Mouse (Mus musculus): ENCODE results near the gene Hoxd10.

Hoxd10 gene

GRCm38 (mm10) chr2:74730331-74730730 is 38.6 kb downstream of the Hoxd10 start:
- no peak for DNase-seq (ENCODE audit: low spot score in 2 of 2)

GRCm38 (mm10) chr2:74731055-74731454 is 39.3 kb downstream of the Hoxd10 start:
- DNase-seq (ENCODE audit: low spot score in 2 of 2) = no peak

- DNase-seq (ENCODE audit: low spot score in 2 of 2) = no peak
Measured at GRCm38 (mm10) chr2:74731799-74732512, 40.2 kb downstream of the Hoxd10 start.

GRCm38 (mm10) chr2:74732513-74733316 is 41.0 kb downstream of the Hoxd10 start:
- DNase-seq (ENCODE audit: low spot score in 2 of 2) = no peak

GRCm38 (mm10) chr2:74733317-74733661 is 41.6 kb downstream of the Hoxd10 start:
- no peak for DNase-seq (ENCODE audit: low spot score in 2 of 2)

GRCm38 (mm10) chr2:74733765-74734164 is 42.0 kb downstream of the Hoxd10 start:
- DNase-seq (ENCODE audit: low spot score in 2 of 2) = no peak

- DNase-seq (ENCODE audit: low spot score in 2 of 2) = no peak
Measured at GRCm38 (mm10) chr2:74734451-74734850, 42.7 kb downstream of the Hoxd10 start.

- no peak for DNase-seq (ENCODE audit: low spot score in 2 of 2)
Measured at GRCm38 (mm10) chr2:74734996-74735811, 43.5 kb downstream of the Hoxd10 start.

- no peak for DNase-seq (ENCODE audit: low spot score in 2 of 2)
Measured at GRCm38 (mm10) chr2:74735851-74736687, 44.3 kb downstream of the Hoxd10 start.

GRCm38 (mm10) chr2:74736688-74737577 is 45.2 kb downstream of the Hoxd10 start:
- DNase-seq (ENCODE audit: low spot score in 2 of 2) = no peak

GRCm38 (mm10) chr2:74737578-74738070 is 45.9 kb downstream of the Hoxd10 start:
- no peak for DNase-seq (ENCODE audit: low spot score in 2 of 2)

- no peak for DNase-seq (ENCODE audit: low spot score in 2 of 2)
Measured at GRCm38 (mm10) chr2:74738623-74739475, 47.1 kb downstream of the Hoxd10 start.

- no peak for DNase-seq (ENCODE audit: low spot score in 2 of 2)
Measured at GRCm38 (mm10) chr2:74739476-74739800, 47.7 kb downstream of the Hoxd10 start.

- DNase-seq (ENCODE audit: low spot score in 2 of 2) = no peak
Measured at GRCm38 (mm10) chr2:74739869-74740268, 48.1 kb downstream of the Hoxd10 start.

- no peak for DNase-seq (ENCODE audit: low spot score in 2 of 2)
Measured at GRCm38 (mm10) chr2:74740311-74741091, 48.8 kb downstream of the Hoxd10 start.

- DNase-seq (ENCODE audit: low spot score in 2 of 2) = no peak
Measured at GRCm38 (mm10) chr2:74741252-74741978, 49.7 kb downstream of the Hoxd10 start.

GRCm38 (mm10) chr2:74741979-74742277 is 50.2 kb downstream of the Hoxd10 start:
- no peak for DNase-seq (ENCODE audit: low spot score in 2 of 2)
